Mouse (Mus musculus): Measurements from ENCODE around the gene Fancc.
A peak's percentile ranks its signal among the peaks of the same experiment; 100 is the strongest.

Gene Fancc

GRCm38 (mm10) chr13:63246332-63246940, 250.6 kb downstream of the Fancc start:
- no peak for ATAC-seq (ENCODE audit: low TSS enrichment)

- no peak for ATAC-seq (ENCODE audit: low TSS enrichment)
These were observed 251.3 kb downstream of the Fancc start for GRCm38 (mm10) chr13:63245812-63246211.

GRCm38 (mm10) chr13:63245218-63245617, 251.9 kb downstream of the Fancc start:
- ATAC-seq (ENCODE audit: low TSS enrichment), result no peak

GRCm38 (mm10) chr13:63244425-63244824, 252.7 kb downstream of the Fancc start:
- no peak for ATAC-seq (ENCODE audit: low TSS enrichment)

- ATAC-seq (ENCODE audit: low TSS enrichment), result no peak
These were observed 253.5 kb downstream of the Fancc start for GRCm38 (mm10) chr13:63243586-63243985.

GRCm38 (mm10) chr13:63242401-63243192, 254.5 kb downstream of the Fancc start:
- ATAC-seq (ENCODE audit: low TSS enrichment), result peak; percentile 18; the same call in 1 of the 2 replicates

- ATAC-seq (ENCODE audit: low TSS enrichment), result no peak
These were observed 255.4 kb downstream of the Fancc start for GRCm38 (mm10) chr13:63241665-63242064.

- ATAC-seq (ENCODE audit: low TSS enrichment), result peak; percentile 63
These were observed 256.2 kb downstream of the Fancc start for GRCm38 (mm10) chr13:63240835-63241234.

GRCm38 (mm10) chr13:63239877-63240671, 257.0 kb downstream of the Fancc start:
- peak; percentile 38 for ATAC-seq (ENCODE audit: low TSS enrichment)

GRCm38 (mm10) chr13:63239301-63239804, 257.7 kb downstream of the Fancc start:
- no peak for ATAC-seq (ENCODE audit: low TSS enrichment)

- ATAC-seq (ENCODE audit: low TSS enrichment), result no peak
These were observed 259.0 kb downstream of the Fancc start for GRCm38 (mm10) chr13:63238045-63238444.

GRCm38 (mm10) chr13:63236159-63236893, 260.8 kb downstream of the Fancc start:
- ATAC-seq (ENCODE audit: low TSS enrichment), result no peak

- ATAC-seq (ENCODE audit: low TSS enrichment), result no peak
These were observed 261.5 kb downstream of the Fancc start for GRCm38 (mm10) chr13:63235551-63235950.
